Mouse (Mus musculus) intestine, embryonic 14.5 days (tissue): ENCODE measurements at regions not wholly inside any gene's neighbourhood (a gene's known extent, or its start where the extent isn't known, plus 50 kb on each side); places are given as distances from the start of the nearest gene placed in this dataset.

Source experiments
- ATAC-seq: fragments of 200-750 bp; cut with Nextera tagmentation; replicated peaks from 2 replicates; pipeline ENCODE4 v1.8.0; 2017; ENCODE audit warnings: low read depth, moderate number of reproducible peaks, moderate TSS enrichment, moderate library complexity; ENCODE audit not compliant: low FRiP score, low TSS enrichment
- DNase-seq: peaks from one replicate; pipeline ENCODE4 v3.0.0-alpha.2; 2018; ENCODE audit warnings: low spot score
- H3K27ac ChIP-seq: fragments of 300-500 bp; sonication (generic); 2 replicates; pipeline ENCODE4 v1.5.1; 2014; ENCODE audit warnings: low read depth, mild to moderate bottlenecking, control low read depth
- H3K27me3 ChIP-seq: fragments of 300-500 bp; sonication (generic); replicated peaks from 2 replicates; pipeline ENCODE4 v1.6.1; 2014; ENCODE audit warnings: low read length, control low read depth; ENCODE audit not compliant: control insufficient read depth, insufficient read depth
- H3K36me3 ChIP-seq: fragments of 300-500 bp; sonication (generic); 2 replicates; pipeline ENCODE4 v1.6.1; 2014; ENCODE audit warnings: low read length, control low read depth; ENCODE audit not compliant: control insufficient read depth, insufficient read depth
- H3K4me1 ChIP-seq: fragments of 300-500 bp; sonication (generic); replicated peaks from 2 replicates; pipeline ENCODE4 v1.6.1; 2014; ENCODE audit warnings: low read length, control low read depth, mixed read lengths; ENCODE audit not compliant: control insufficient read depth, insufficient read depth
- H3K4me2 ChIP-seq: fragments of 300-500 bp; sonication (generic); 2 replicates; pipeline ENCODE4 v1.6.1; 2014; ENCODE audit warnings: low read length
- H3K4me3 ChIP-seq: fragments of 300-500 bp; sonication (generic); 2 replicates; pipeline ENCODE4 v1.5.1; 2014; ENCODE audit warnings: low read depth, low read length, control low read depth, mixed read lengths
- H3K9ac ChIP-seq: fragments of 300-500 bp; sonication (generic); 2 replicates; pipeline ENCODE4 v1.6.1; 2014; ENCODE audit warnings: mild to moderate bottlenecking, low read length
- H3K9me3 ChIP-seq: fragments of 300-500 bp; sonication (generic); 2 replicates; pipeline ENCODE4 v1.6.1; 2016; ENCODE audit warnings: low read length, control low read depth; ENCODE audit not compliant: control insufficient read depth
- WGBS: fragments of 180-500 bp; shearing (Covaris S2); extraction: QIAGEN DNeasy Blood & Tissue Kit; methylation state at CpG from one replicate; pipeline ENCODE4 v1.1.7; 2014; 5-methylcytosine and 5-hydroxymethylcytosine counted together

- Histone ChIP-seq H3K9ac (no peak overlapping the region), H3K4me2 (no peak overlapping the region), H3K4me3 (no peak overlapping the region), H3K9me3 (no peaks in the 10 kb centered on the region), H3K36me3 (no peaks in the 10 kb centered on the region), H3K27ac (peak overlapping the region; percentile 44; the same call in 1 of the 2 replicates), H3K27me3 (no peaks in the 10 kb centered on the region), H3K4me1 (peaks cover 6% of the 10 kb centered on the region; the same call in 1 of the 2 replicates)
- ATAC-seq: peak; percentile 72
- DNase-seq: no peak
- WGBS: 25% methylated on average over 8 of the region's 8 CpGs
These were observed 50.5 kb upstream of the Ednra start for GRCm38 (mm10) chr8:77774551-77775335.

- Histone ChIP-seq H3K4me3 (no peak overlapping the region), H3K27ac (peak overlapping the region; percentile 44; the same call in 1 of the 2 replicates), H3K36me3 (no peaks in the 10 kb centered on the region), H3K9ac (no peak overlapping the region), H3K9me3 (no peaks in the 10 kb centered on the region), H3K27me3 (no peaks in the 10 kb centered on the region), H3K4me2 (no peak overlapping the region), H3K4me1 (peaks cover 6% of the 10 kb centered on the region; the same call in 1 of the 2 replicates)
- ATAC-seq (no peak; the same call in 1 of the 2 replicates), DNase-seq (no peak)
- WGBS: 47% methylated on average over 3 of the region's 3 CpGs
These were observed 51.3 kb upstream of the Ednra start for GRCm38 (mm10) chr8:77775526-77775925.

GRCm38 (mm10) chr8:77777597-77777996 lies 53.3 kb upstream of the Ednra start:
- H3K36me3 ChIP-seq: no peaks in the 10 kb centered on the region
- ATAC-seq (no peak), DNase-seq (no peak)

GRCm38 (mm10) chr8:77785676-77786255 lies 61.5 kb upstream of the Ednra start:
- no peak overlapping the region for H3K4me3 ChIP-seq
- H3K27me3 ChIP-seq: no peaks in the 10 kb centered on the region
- no peaks in the 10 kb centered on the region for H3K9me3 ChIP-seq
- 84% methylated on average over 4 of the region's 4 CpGs for WGBS
- no peak overlapping the region for H3K27ac ChIP-seq
- no peak for DNase-seq
- ATAC-seq: no peak
- H3K4me1 ChIP-seq: peaks cover 5% of the 10 kb centered on the region; the same call in 1 of the 2 replicates
- no peaks in the 10 kb centered on the region for H3K36me3 ChIP-seq
- H3K9ac ChIP-seq: no peak overlapping the region
- no peak overlapping the region for H3K4me2 ChIP-seq

More at GRCm38 (mm10) chr8:77777597-77777996, 53.3 kb upstream of the Ednra start:
- Histone ChIP-seq H3K9me3 (no peaks in the 10 kb centered on the region), H3K9ac (no peak overlapping the region), H3K4me1 (peaks cover 6% of the 10 kb centered on the region; the same call in 1 of the 2 replicates), H3K27ac (no peak overlapping the region), H3K4me2 (no peak overlapping the region), H3K4me3 (no peak overlapping the region), H3K27me3 (no peaks in the 10 kb centered on the region)
- 65% methylated on average over 5 of the region's 5 CpGs for WGBS

- no peak overlapping the region for H3K4me2 ChIP-seq
- no peak overlapping the region for H3K27ac ChIP-seq
- H3K9ac ChIP-seq: no peak overlapping the region
- ATAC-seq (no peak), DNase-seq (no peak)
- 94% methylated on average over 1 of the region's 1 CpGs for WGBS
- no peaks in the 10 kb centered on the region for H3K9me3 ChIP-seq
- H3K27me3 ChIP-seq: no peaks in the 10 kb centered on the region
- H3K4me1 ChIP-seq: no peaks in the 10 kb centered on the region
- no peaks in the 10 kb centered on the region for H3K36me3 ChIP-seq
- H3K4me3 ChIP-seq: no peak overlapping the region
These were observed 70.6 kb upstream of the Ednra start for GRCm38 (mm10) chr8:77794911-77795310.

- ATAC-seq (peak; percentile 71; the same call in 1 of the 2 replicates), DNase-seq (no peak)
- 51% methylated on average over 9 of the region's 9 CpGs for WGBS
- Histone ChIP-seq H3K9me3 (no peaks in the 10 kb centered on the region), H3K27ac (peak overlapping the region; percentile 34; the same call in 1 of the 2 replicates), H3K4me3 (no peak overlapping the region), H3K36me3 (no peaks in the 10 kb centered on the region), H3K4me1 (peaks cover 3% of the 10 kb centered on the region; the same call in 1 of the 2 replicates), H3K9ac (no peak overlapping the region), H3K4me2 (no peak overlapping the region), H3K27me3 (no peaks in the 10 kb centered on the region)
These were observed 79.1 kb upstream of the Ednra start for GRCm38 (mm10) chr8:77803147-77803903.

GRCm38 (mm10) chr8:77804536-77804935 lies 80.3 kb upstream of the Ednra start:
- peaks cover 3% of the 10 kb centered on the region; the same call in 1 of the 2 replicates for H3K4me1 ChIP-seq
- DNase-seq (no peak), ATAC-seq (no peak)
- H3K27ac ChIP-seq: no peak overlapping the region
- WGBS: 61% methylated on average over 6 of the region's 6 CpGs
- H3K36me3 ChIP-seq: no peaks in the 10 kb centered on the region
- H3K4me3 ChIP-seq: no peak overlapping the region
- no peak overlapping the region for H3K4me2 ChIP-seq
- H3K27me3 ChIP-seq: no peaks in the 10 kb centered on the region
- H3K9me3 ChIP-seq: no peaks in the 10 kb centered on the region
- no peak overlapping the region for H3K9ac ChIP-seq

GRCm38 (mm10) chr8:77804956-77805355 lies 80.7 kb upstream of the Ednra start:
- Histone ChIP-seq H3K9ac (no peak overlapping the region), H3K27ac (no peak overlapping the region), H3K36me3 (no peaks in the 10 kb centered on the region), H3K9me3 (no peaks in the 10 kb centered on the region), H3K4me1 (peaks cover 3% of the 10 kb centered on the region; the same call in 1 of the 2 replicates), H3K4me3 (no peak overlapping the region), H3K27me3 (no peaks in the 10 kb centered on the region), H3K4me2 (no peak overlapping the region)
- DNase-seq (no peak), ATAC-seq (no peak)
- WGBS: 46% methylated on average over 4 of the region's 4 CpGs
